Mouse (Mus musculus): ENCODE results near the gene Pcif1. TPM values are rescaled to one million over a fixed set of nuclear protein-coding genes. Genes with fewer than 3 reads are reported as not detected.

The Pcif1 gene
- polyA plus RNA-seq, 1 experiment from 2014 or later: 92.9 TPM

- no peak overlapping the region for H3K9ac ChIP-seq
- 89% methylated on average over 2 of the region's 2 CpGs for WGBS
- ATAC-seq (ENCODE audit: low FRiP score): no peak
- H3K4me2 ChIP-seq: no peak overlapping the region
- peaks cover 100% of the 10 kb centered on the region for H3K36me3 ChIP-seq (replicated peaks)
- H3K27me3 ChIP-seq: no peaks in the 10 kb centered on the region
- H3K9me3 ChIP-seq: no peaks in the 10 kb centered on the region
- H3K4me3 ChIP-seq (replicated peaks): no peak overlapping the region
- H3K27ac ChIP-seq: no peak overlapping the region
- H3K4me1 ChIP-seq: no peaks in the 10 kb centered on the region
These were observed 10.9 kb downstream of the Pcif1 start for GRCm38 (mm10) chr2:164889960-164890359.

DNA sequence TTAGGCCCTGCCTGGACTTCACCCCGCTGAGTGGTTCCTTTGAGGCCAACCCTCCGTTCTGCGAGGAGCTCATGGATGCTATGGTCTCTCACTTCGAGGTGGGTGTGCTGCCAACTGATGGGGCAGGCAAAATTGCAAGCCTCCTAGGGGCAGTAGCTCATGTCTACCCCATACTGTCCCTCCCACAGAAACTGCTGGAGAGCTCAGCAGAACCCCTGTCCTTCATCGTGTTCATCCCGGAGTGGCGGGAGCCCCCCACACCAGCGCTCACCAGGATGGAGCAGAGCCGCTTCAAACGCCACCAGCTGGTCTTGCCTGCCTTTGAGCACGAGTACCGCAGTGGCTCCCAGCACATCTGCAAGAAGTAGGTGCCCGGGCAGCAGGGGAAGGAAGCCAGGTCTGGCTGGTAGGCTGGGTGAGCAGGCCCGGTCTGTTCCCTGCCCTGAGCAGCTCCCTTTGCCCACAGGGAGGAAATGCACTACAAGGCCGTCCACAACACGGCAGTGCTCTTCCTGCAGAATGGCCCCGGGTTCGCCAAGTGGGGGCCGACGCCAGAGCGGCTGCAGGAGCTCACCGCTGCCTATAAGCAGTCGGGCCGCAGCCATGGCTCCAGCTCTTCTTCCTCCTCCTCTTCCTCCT lies 11.4 kb downstream of the Pcif1 start:
- H3K9ac ChIP-seq: no peak overlapping the region
- H3K36me3 ChIP-seq (replicated peaks): peaks cover 100% of the 10 kb centered on the region
- no peak overlapping the region for H3K4me2 ChIP-seq
- H3K27me3 ChIP-seq: no peaks in the 10 kb centered on the region
- 92% methylated on average over 24 of the region's 24 CpGs for WGBS
- no peaks in the 10 kb centered on the region for H3K9me3 ChIP-seq
- no peak overlapping the region for H3K27ac ChIP-seq
- no peak for ATAC-seq (ENCODE audit: low FRiP score)
- H3K4me1 ChIP-seq: no peaks in the 10 kb centered on the region
- H3K4me3 ChIP-seq (replicated peaks): no peak overlapping the region

DNA sequence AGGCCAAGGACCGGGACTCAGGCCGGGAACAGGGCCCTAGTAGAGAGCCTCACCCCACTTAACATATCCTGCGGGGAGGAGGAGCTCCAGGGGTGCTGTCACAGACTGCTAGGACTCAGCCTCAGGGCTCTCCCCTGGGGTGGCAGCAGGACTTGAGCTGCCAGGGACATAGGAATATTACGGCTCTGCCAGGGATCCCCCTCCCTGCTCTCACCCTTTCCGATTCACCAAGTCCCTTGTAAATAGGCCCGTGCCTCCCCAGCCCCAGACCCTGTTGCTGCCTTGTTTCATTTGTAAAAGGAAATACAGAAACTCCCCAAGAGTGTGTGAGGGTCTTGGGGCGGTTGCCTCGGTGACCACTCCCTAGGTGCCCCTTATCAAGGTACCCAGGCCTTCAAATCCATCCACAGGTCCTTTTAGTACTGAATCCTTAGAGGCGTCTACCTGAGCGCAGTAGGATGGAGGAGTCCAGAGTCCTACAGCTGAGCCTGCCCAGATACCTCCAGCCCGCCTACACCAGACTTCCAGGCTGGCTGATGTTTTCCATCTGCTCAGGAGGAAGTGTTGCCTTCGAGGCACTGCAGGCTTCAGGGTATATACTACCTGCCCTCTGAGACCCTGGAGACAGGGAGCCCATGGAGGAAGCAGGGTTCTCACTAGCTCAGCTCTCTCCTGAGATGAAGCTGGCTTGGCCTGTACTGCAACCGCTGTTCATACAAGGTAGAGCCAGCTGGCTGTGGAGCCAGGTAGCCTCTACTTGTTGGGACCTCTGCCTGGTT lies 12.1 kb downstream of the Pcif1 start:
- ATAC-seq (ENCODE audit: low FRiP score): no peak
- no peaks in the 10 kb centered on the region for H3K9me3 ChIP-seq
- H3K36me3 ChIP-seq (replicated peaks): peaks cover 100% of the 10 kb centered on the region
- H3K9ac ChIP-seq: no peak overlapping the region
- no peaks in the 10 kb centered on the region for H3K27me3 ChIP-seq
- H3K27ac ChIP-seq: no peak overlapping the region
- H3K4me1 ChIP-seq: no peaks in the 10 kb centered on the region
- H3K4me3 ChIP-seq (replicated peaks): no peak overlapping the region
- WGBS: 91% methylated on average over 13 of the region's 13 CpGs
- H3K4me2 ChIP-seq: no peak overlapping the region

DNA sequence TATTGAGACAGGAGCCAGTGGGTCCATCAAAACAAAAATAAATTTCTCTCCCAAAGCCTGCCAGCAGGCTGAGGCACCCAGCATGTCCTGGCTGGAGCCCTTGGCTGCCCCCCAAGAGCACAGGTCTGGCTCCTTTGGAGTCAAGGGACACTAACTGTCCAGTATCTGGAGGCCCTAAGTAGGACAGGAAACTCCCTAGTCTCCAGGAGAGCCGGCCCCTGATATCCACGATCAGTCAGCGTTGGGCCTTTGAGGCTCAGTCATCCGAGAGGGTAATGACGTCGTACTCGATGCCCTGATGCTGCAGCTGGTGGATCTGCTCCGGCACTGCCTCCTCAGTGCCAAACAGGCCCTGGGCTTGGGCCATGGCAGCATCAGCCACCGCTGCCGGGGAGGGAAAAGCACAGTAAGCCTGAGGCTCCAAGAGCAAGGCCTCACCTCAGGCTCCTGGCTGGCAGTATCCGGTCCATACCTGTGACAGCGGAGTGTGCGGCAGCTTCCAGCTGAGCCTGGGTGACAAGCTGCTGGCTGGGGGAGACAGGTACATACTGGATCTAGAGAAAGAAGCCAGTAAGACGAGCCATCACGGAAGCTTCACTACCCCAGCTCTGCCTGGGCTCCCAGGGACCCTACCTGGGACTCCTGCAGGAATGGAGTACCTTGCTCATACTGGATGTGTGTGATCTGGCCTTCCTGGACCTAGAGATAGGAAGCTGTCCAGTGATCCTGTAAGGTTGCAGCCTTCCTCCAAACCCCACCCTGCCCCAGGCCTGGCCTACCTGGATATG lies 13.0 kb downstream of the Pcif1 start:
- H3K36me3 ChIP-seq (replicated peaks): peaks cover 100% of the 10 kb centered on the region
- no peaks in the 10 kb centered on the region for H3K27me3 ChIP-seq
- no peaks in the 10 kb centered on the region for H3K9me3 ChIP-seq
- ATAC-seq (ENCODE audit: low FRiP score): no peak
- H3K4me1 ChIP-seq: no peaks in the 10 kb centered on the region
- no peak overlapping the region for H3K4me3 ChIP-seq (replicated peaks)
- WGBS: 86% methylated on average over 15 of the region's 15 CpGs
- H3K27ac ChIP-seq: no peak overlapping the region
- no peak overlapping the region for H3K9ac ChIP-seq
- no peak overlapping the region for H3K4me2 ChIP-seq

DNA sequence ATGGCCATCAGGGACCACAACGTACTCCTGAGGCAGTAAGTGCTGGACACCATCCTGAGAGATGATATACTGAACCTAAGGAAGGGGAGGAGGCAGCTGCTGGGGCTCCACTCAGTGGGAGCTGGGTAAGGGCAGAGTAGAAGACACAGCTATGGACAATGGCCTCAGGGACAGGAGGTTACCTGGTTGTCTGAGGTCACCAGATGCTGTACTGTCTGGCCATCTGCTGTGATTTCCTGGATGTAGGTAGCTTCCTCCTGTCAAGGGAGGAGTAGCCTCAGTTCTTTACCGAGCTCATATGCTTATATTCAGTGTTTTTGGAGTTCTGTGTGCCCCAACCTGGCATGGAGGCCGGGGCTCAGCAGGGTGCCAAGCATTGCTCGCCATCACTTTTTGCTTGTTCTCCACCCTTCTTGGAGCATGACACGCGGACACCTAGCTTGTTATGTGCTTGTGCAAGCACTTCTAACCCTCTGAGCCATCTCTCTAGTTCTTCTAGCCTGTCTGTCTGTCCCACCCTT lies 13.7 kb downstream of the Pcif1 start:
- 97% methylated on average over 6 of the region's 6 CpGs for WGBS
- no peaks in the 10 kb centered on the region for H3K4me1 ChIP-seq
- H3K36me3 ChIP-seq (replicated peaks): peaks cover 100% of the 10 kb centered on the region

GRCm38 (mm10) chr2:164894048-164894447 lies 14.9 kb downstream of the Pcif1 start:
- ATAC-seq (ENCODE audit: low FRiP score): no peak
- H3K36me3 ChIP-seq (replicated peaks): peaks cover 100% of the 10 kb centered on the region
- WGBS: 74% methylated on average over 5 of the region's 5 CpGs

More for the DNA sequence above, 13.7 kb downstream of the Pcif1 start:
- Histone ChIP-seq H3K9ac (no peak overlapping the region), H3K4me3 (replicated peaks) (no peak overlapping the region), H3K27ac (no peak overlapping the region), H3K9me3 (no peaks in the 10 kb centered on the region), H3K4me2 (no peak overlapping the region), H3K27me3 (no peaks in the 10 kb centered on the region)
- no peak for ATAC-seq (ENCODE audit: low FRiP score)

DNA sequence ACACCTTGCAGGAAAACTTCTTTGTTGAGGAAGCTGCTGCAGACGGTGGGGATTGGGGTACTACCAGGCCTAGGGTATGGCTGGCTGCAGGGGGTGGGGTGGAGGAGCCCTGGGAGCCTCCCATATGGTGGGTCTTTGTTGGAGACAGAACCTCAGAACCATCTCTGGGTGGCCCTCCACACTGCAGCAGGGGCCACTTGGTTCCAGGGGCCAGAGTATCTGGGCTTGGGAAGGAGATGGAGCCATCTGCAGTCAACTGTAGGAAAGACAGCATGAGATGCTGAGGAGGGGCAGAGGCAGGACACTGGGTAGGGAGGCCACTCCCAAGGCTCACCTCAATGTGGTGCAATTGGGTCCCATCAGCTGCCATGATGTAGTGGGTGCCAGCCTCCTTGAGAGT lies 15.5 kb downstream of the Pcif1 start:
- peaks cover 100% of the 10 kb centered on the region for H3K36me3 ChIP-seq (replicated peaks)
- ATAC-seq (ENCODE audit: low FRiP score): no peak

More at GRCm38 (mm10) chr2:164894048-164894447, 14.9 kb downstream of the Pcif1 start:
- no peak overlapping the region for H3K9ac ChIP-seq
- H3K27me3 ChIP-seq: no peaks in the 10 kb centered on the region
- no peak overlapping the region for H3K4me2 ChIP-seq
- no peak overlapping the region for H3K27ac ChIP-seq
- H3K9me3 ChIP-seq: no peaks in the 10 kb centered on the region
- H3K4me1 ChIP-seq: no peaks in the 10 kb centered on the region
- H3K4me3 ChIP-seq (replicated peaks): no peak overlapping the region

GRCm38 (mm10) chr2:164895885-164896284 lies 16.8 kb downstream of the Pcif1 start:
- H3K9me3 ChIP-seq: no peaks in the 10 kb centered on the region
- H3K27ac ChIP-seq: 0 out of 2 replicates have a peak overlapping the region, but pooled peaks have one; percentile 13
- WGBS: 96% methylated on average over 6 of the region's 6 CpGs
- peaks cover 100% of the 10 kb centered on the region for H3K36me3 ChIP-seq (replicated peaks)
- no peak overlapping the region for H3K9ac ChIP-seq
- H3K27me3 ChIP-seq: no peaks in the 10 kb centered on the region
- no peak for ATAC-seq (ENCODE audit: low FRiP score)
- H3K4me2 ChIP-seq: no peak overlapping the region
- no peaks in the 10 kb centered on the region for H3K4me1 ChIP-seq
- no peak overlapping the region for H3K4me3 ChIP-seq (replicated peaks)

More for the DNA sequence above, 15.5 kb downstream of the Pcif1 start:
- H3K4me3 ChIP-seq (replicated peaks): no peak overlapping the region
- H3K9ac ChIP-seq: no peak overlapping the region
- no peaks in the 10 kb centered on the region for H3K9me3 ChIP-seq
- no peak overlapping the region for H3K27ac ChIP-seq
- H3K4me2 ChIP-seq: no peak overlapping the region
- H3K27me3 ChIP-seq: no peaks in the 10 kb centered on the region
- H3K4me1 ChIP-seq: no peaks in the 10 kb centered on the region
- 65% methylated on average over 1 of the region's 1 CpGs for WGBS

GRCm38 (mm10) chr2:164898008-164898407 lies 18.9 kb downstream of the Pcif1 start:
- Histone ChIP-seq H3K36me3 (replicated peaks) (peaks cover 100% of the 10 kb centered on the region), H3K4me1 (no peaks in the 10 kb centered on the region), H3K9me3 (no peaks in the 10 kb centered on the region), H3K4me2 (no peak overlapping the region), H3K9ac (no peak overlapping the region), H3K4me3 (replicated peaks) (no peak overlapping the region), H3K27me3 (no peaks in the 10 kb centered on the region), H3K27ac (no peak overlapping the region)
- WGBS: 94% methylated on average over 7 of the region's 7 CpGs
- no peak for ATAC-seq (ENCODE audit: low FRiP score)

GRCm38 (mm10) chr2:164899034-164899433 lies 19.9 kb downstream of the Pcif1 start:
- Histone ChIP-seq H3K4me1 (no peaks in the 10 kb centered on the region), H3K4me3 (replicated peaks) (no peak overlapping the region), H3K36me3 (replicated peaks) (peaks cover 100% of the 10 kb centered on the region), H3K9me3 (no peaks in the 10 kb centered on the region), H3K9ac (no peak overlapping the region), H3K27ac (no peak overlapping the region), H3K27me3 (no peaks in the 10 kb centered on the region), H3K4me2 (no peak overlapping the region)
- no peak for ATAC-seq (ENCODE audit: low FRiP score)
- 92% methylated on average over 15 of the region's 15 CpGs for WGBS

DNA sequence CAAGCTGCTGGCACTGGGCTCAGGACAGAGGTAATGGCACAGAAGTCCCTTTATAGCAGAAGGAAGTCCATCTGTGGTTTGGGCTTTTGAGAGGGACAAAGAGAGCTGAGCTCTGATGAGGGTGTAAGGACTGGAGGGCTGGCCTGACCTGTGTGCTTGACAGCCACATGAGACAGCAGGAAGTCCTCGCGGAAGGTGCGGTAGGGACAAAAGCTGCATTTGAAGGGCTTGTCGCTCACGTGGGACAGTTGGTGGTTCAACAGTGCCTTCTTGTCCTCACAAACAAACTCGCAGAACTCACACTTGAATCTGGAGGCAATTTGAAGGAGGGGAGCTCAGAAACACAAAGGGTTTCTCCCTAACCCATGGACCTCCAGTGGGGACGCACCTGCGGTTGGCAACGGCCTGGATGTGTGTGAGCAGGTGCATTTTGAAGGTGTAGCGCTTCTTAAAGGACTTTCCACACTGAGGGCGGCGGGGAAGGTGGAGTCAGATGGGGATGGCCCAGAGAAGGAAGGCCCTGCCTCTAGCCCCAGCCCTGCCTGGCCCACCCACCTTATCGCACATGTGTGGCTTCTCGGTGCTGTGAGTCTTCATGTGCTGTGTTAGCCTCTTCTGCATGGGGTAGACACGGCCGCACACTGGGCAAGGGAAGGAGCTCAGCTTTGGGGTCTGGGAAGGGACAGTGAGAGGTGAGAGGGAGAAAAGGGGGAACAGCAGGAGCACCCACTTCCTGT lies 20.8 kb downstream of the Pcif1 start:
- H3K4me1 ChIP-seq: no peaks in the 10 kb centered on the region
- no peaks in the 10 kb centered on the region for H3K9me3 ChIP-seq
- no peak overlapping the region for H3K9ac ChIP-seq
- H3K27ac ChIP-seq: no peak overlapping the region
- peaks cover 100% of the 10 kb centered on the region for H3K36me3 ChIP-seq (replicated peaks)
- H3K4me2 ChIP-seq: no peak overlapping the region
- 92% methylated on average over 16 of the region's 16 CpGs for WGBS
- no peak for ATAC-seq (ENCODE audit: low FRiP score)
- H3K4me3 ChIP-seq (replicated peaks): no peak overlapping the region
- no peaks in the 10 kb centered on the region for H3K27me3 ChIP-seq

DNA sequence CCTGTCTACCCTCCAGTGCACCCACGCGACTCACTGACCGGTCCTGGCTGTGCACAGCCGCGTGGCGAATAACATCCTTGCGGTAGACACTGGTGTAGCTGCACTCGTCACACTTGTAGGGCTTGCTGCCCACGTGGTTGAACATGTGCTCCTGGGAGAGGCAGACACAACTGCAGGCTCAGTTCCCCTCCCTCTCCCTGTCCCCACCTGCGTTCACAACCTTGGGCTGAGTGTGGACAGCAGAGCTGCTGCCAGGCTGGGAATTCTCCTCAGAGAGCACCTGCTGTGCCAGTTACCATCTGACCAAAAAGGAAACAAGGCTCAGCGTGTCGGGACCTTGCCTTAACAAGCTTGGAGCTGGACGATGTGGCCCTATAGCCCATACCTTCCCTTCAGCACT lies 22.3 kb downstream of the Pcif1 start:
- no peak overlapping the region for H3K27ac ChIP-seq
- H3K4me3 ChIP-seq (replicated peaks): no peak overlapping the region
- ATAC-seq (ENCODE audit: low FRiP score): no peak
- WGBS: 96% methylated on average over 13 of the region's 13 CpGs
- H3K4me1 ChIP-seq: no peaks in the 10 kb centered on the region
- H3K36me3 ChIP-seq (replicated peaks): peaks cover 100% of the 10 kb centered on the region
- H3K27me3 ChIP-seq: no peaks in the 10 kb centered on the region
- no peak overlapping the region for H3K4me2 ChIP-seq
- H3K9me3 ChIP-seq: peaks cover 5% of the 10 kb centered on the region
- H3K9ac ChIP-seq: no peak overlapping the region
